Mouse (Mus musculus) MEL (cell line): ENCODE measurements around the gene Styk1. TPM values are rescaled to one million over a fixed set of nuclear protein-coding genes. Genes with fewer than 3 reads are reported as not detected.

Source experiments
- DNase-seq: peaks from one replicate; pipeline ENCODE4 v3.0.0; 2011; ENCODE audit warnings: low read depth, low spot score
- H3K27ac ChIP-seq: 2 replicates; pipeline ENCODE4 v1.5.1; 2012; ENCODE audit warnings: low read depth, mild to moderate bottlenecking, control low read depth, low read length, moderate library complexity; ENCODE audit not compliant: control insufficient read depth
- H3K27me3 ChIP-seq, 2 experiments: fragments of 150-350 bp in 1 of 2; sonication (generic) in 1 of 2; 2 replicates each; pipeline ENCODE4 v1.6.1; 2012; ENCODE audit warnings: low read length in 2 of 2, mild to moderate bottlenecking in 2 of 2, improper control_type of control experiment in 1 of 2, moderate library complexity in 1 of 2; ENCODE audit not compliant: insufficient read depth in 2 of 2, control insufficient read depth in 1 of 2
- H3K36me3 ChIP-seq, 2 experiments: 2 replicates each; pipeline ENCODE4 v1.6.1; 2012 to 2014; ENCODE audit warnings: low read length in 2 of 2, improper control_type of control experiment in 1 of 2, inconsistent platforms in 1 of 2, mild to moderate bottlenecking in 1 of 2; ENCODE audit not compliant: insufficient read depth in 2 of 2, control insufficient read depth in 1 of 2
- H3K4me1 ChIP-seq, 2 experiments: fragments of 150-350 bp in 1 of 2; sonication (generic) in 1 of 2; 2 replicates each; pipeline ENCODE4 v1.6.1; 2012; ENCODE audit warnings: low read length in 2 of 2, improper control_type of control experiment in 1 of 2, mild to moderate bottlenecking in 1 of 2; ENCODE audit not compliant: insufficient read depth in 2 of 2, control insufficient read depth in 1 of 2
- H3K4me3 ChIP-seq, 2 experiments: fragments of 150-350 bp in 1 of 2; sonication (generic) in 1 of 2; 2 replicates each; pipeline ENCODE4 v1.5.1; 2012; ENCODE audit warnings: low read depth in 2 of 2, low read length in 2 of 2, mild to moderate bottlenecking in 2 of 2, moderate library complexity in 2 of 2, control low read depth in 1 of 2, improper control_type of control experiment in 1 of 2; ENCODE audit not compliant: control insufficient read depth in 1 of 2, insufficient read depth in 1 of 2
- H3K79me2 ChIP-seq: 2 replicates; pipeline ENCODE4 v1.6.1; 2012; ENCODE audit warnings: mild to moderate bottlenecking, low read length, moderate library complexity; ENCODE audit not compliant: control insufficient read depth, poor library complexity, insufficient read depth
- H3K9ac ChIP-seq: 2 replicates; pipeline ENCODE4 v1.6.1; 2012; ENCODE audit warnings: low read depth, mild to moderate bottlenecking, control low read depth, low read length, moderate library complexity; ENCODE audit not compliant: control insufficient read depth, poor library complexity, severe bottlenecking
- H3K9me3 ChIP-seq: fragments of 150-350 bp; sonication (generic); replicated peaks from 2 replicates; pipeline ENCODE4 v1.6.1; 2012; ENCODE audit warnings: mild to moderate bottlenecking, low read length, improper control_type of control experiment, moderate library complexity; ENCODE audit not compliant: insufficient read depth
- CHD1 ChIP-seq: IDR thresholded peaks from 2 replicates; pipeline ENCODE4 v1.6.1; 2012; ENCODE audit warnings: low read depth, mild to moderate bottlenecking, inconsistent platforms, low read length, improper control_type of control experiment
- CHD2 ChIP-seq: IDR thresholded peaks from 2 replicates; pipeline ENCODE4 v1.6.1; 2011; ENCODE audit warnings: low read length, improper control_type of control experiment
- CTCF ChIP-seq, 3 experiments: IDR thresholded peaks in 2 of 3; conservative IDR thresholded peaks in 1 of 3; 2 replicates each; pipeline ENCODE4 v1.5.1; 2011 to 2012; ENCODE audit warnings: low read length in 3 of 3, low read depth in 2 of 3, mild to moderate bottlenecking in 2 of 3, improper control_type of control experiment in 1 of 3, inconsistent platforms in 1 of 3, mixed read lengths in 1 of 3, moderate library complexity in 1 of 3; ENCODE audit not compliant: control insufficient read depth in 1 of 3, insufficient read depth in 1 of 3, poor library complexity in 1 of 3, severe bottlenecking in 1 of 3
- E2F4 ChIP-seq: IDR thresholded peaks from 2 replicates; pipeline ENCODE4 v1.6.1; 2011; ENCODE audit warnings: low read depth, low read length, improper control_type of control experiment, borderline replicate concordance
- ELF1 ChIP-seq: IDR thresholded peaks from 2 replicates; pipeline ENCODE4 v1.6.1; 2014; ENCODE audit warnings: low read depth, mild to moderate bottlenecking, inconsistent platforms, low read length, improper control_type of control experiment, moderate library complexity
- ETS1 ChIP-seq: IDR thresholded peaks from 2 replicates; pipeline ENCODE4 v1.6.1; 2012; ENCODE audit warnings: low read depth, mild to moderate bottlenecking, inconsistent platforms, low read length, improper control_type of control experiment, moderate library complexity
- GABPA ChIP-seq: IDR thresholded peaks from 2 replicates; pipeline ENCODE4 v1.6.1; 2012; ENCODE audit warnings: low read depth, mild to moderate bottlenecking, inconsistent platforms, low read length, improper control_type of control experiment, moderate library complexity
- KAT2A ChIP-seq: conservative IDR thresholded peaks from 2 replicates; pipeline ENCODE4 v1.6.1; 2012; ENCODE audit warnings: low read depth, low read length, improper control_type of control experiment, inconsistent platforms
- MAFK ChIP-seq: IDR thresholded peaks from 2 replicates; pipeline ENCODE4 v1.6.1; 2011; ENCODE audit warnings: low read depth, mild to moderate bottlenecking, low read length, improper control_type of control experiment, borderline replicate concordance
- MAX ChIP-seq: IDR thresholded peaks from 2 replicates; pipeline ENCODE4 v1.6.1; 2011; ENCODE audit warnings: low read length, improper control_type of control experiment
- MEF2A ChIP-seq: IDR thresholded peaks from 2 replicates; pipeline ENCODE4 v1.6.1; 2014; ENCODE audit warnings: low read depth, mild to moderate bottlenecking, inconsistent platforms, low read length, improper control_type of control experiment; ENCODE audit not compliant: poor library complexity, insufficient replicate concordance, severe bottlenecking; ENCODE audit errors: extremely low read depth
- POLR2A ChIP-seq, 2 experiments: IDR thresholded peaks; 2 replicates each; pipeline ENCODE4 v1.6.1; 2011 to 2012; ENCODE audit warnings: low read length in 2 of 2, mild to moderate bottlenecking in 2 of 2, control low read depth in 1 of 2, improper control_type of control experiment in 1 of 2, low read depth in 1 of 2, moderate library complexity in 1 of 2; ENCODE audit not compliant: control insufficient read depth in 1 of 2, insufficient read depth in 1 of 2, poor library complexity in 1 of 2
- POLR2AphosphoS2 ChIP-seq: IDR thresholded peaks from 2 replicates; pipeline ENCODE4 v1.6.1; 2011; ENCODE audit warnings: low read length, improper control_type of control experiment
- SIN3A ChIP-seq: IDR thresholded peaks from 2 replicates; pipeline ENCODE4 v1.6.1; 2012; ENCODE audit warnings: low read length, improper control_type of control experiment, inconsistent platforms
- TAL1 ChIP-seq: IDR thresholded peaks from 2 replicates; pipeline ENCODE4 v1.6.1; 2012; ENCODE audit warnings: mild to moderate bottlenecking, inconsistent platforms, low read length, moderate library complexity, mixed read lengths
- TCF12 ChIP-seq: IDR thresholded peaks from 2 replicates; pipeline ENCODE4 v1.6.1; 2014; ENCODE audit warnings: low read depth, mild to moderate bottlenecking, inconsistent platforms, low read length, improper control_type of control experiment, moderate library complexity
- UBTF ChIP-seq: IDR thresholded peaks from 2 replicates; pipeline ENCODE4 v1.6.1; 2012; ENCODE audit warnings: low read depth, mild to moderate bottlenecking, inconsistent platforms, low read length, improper control_type of control experiment, moderate library complexity, borderline replicate concordance; ENCODE audit not compliant: insufficient read depth
- USF1 ChIP-seq: IDR thresholded peaks from 2 replicates; pipeline ENCODE4 v1.6.1; 2014; ENCODE audit warnings: low read depth, mild to moderate bottlenecking, inconsistent platforms, low read length, improper control_type of control experiment, moderate library complexity
- USF2 ChIP-seq, 2 experiments: IDR thresholded peaks; 2 replicates each; pipeline ENCODE4 v1.6.1; 2011 to 2012; ENCODE audit warnings: improper control_type of control experiment in 2 of 2, low read length in 2 of 2, borderline replicate concordance in 1 of 2, inconsistent platforms in 1 of 2, low read depth in 1 of 2, mild to moderate bottlenecking in 1 of 2; ENCODE audit not compliant: insufficient read depth in 1 of 2
- ZKSCAN1 ChIP-seq: IDR thresholded peaks from 2 replicates; pipeline ENCODE4 v1.6.1; 2012; ENCODE audit warnings: low read depth, mild to moderate bottlenecking, inconsistent platforms, low read length, improper control_type of control experiment, moderate library complexity
- polyA plus RNA-seq, 2 experiments: library from polyadenylated mRNA; stranded (reverse) in 1 of 2; unstranded in 1 of 2; fragments of >175 nt in 1 of 2; fragments of >200 nt in 1 of 2; gene quantifications; 2 replicates each; pipeline versions ENCODE4 v1.2.1 to v1.2.4; 2012; ENCODE audit warnings: low replicate concordance in 2 of 2, low read depth in 1 of 2; ENCODE audit not compliant: insufficient read length in 2 of 2, insufficient read depth in 1 of 2, missing spikeins in 1 of 2
- total RNA-seq: library from RNA; depleted of rRNA; stranded (reverse); fragments of 300-350 nt; gene quantifications from 2 replicates; pipeline ENCODE4 v1.2.3, GENCODE M21; 2012

Gene Styk1
- total and polyA plus RNA-seq, 3 experiments: 0.11 to 0.12 TPM; not detected in 1

GRCm38 (mm10) chr6:131382232-131382983, 29.0 kb upstream of the Styk1 start:
- Histone ChIP-seq H3K79me2 (peaks cover 84% of the 10 kb centered on the region), H3K9ac (no peak overlapping the region), H3K27ac (no peak overlapping the region), H3K27me3 (no peaks in the 10 kb centered on the region), H3K36me3 (peaks cover 59 to 68% of the 10 kb centered on the region in 2 experiments), H3K9me3 (no peaks in the 10 kb centered on the region), H3K4me1 (peaks cover 29 to 41% of the 10 kb centered on the region in 2 experiments), H3K4me3 (no peak overlapping the region)
- TF ChIP-seq E2F4 (no peak), TCF12 (no peak), ZKSCAN1 (no peak), MAFK (no peak), CTCF (IDR thresholded peaks at IDR 0.05 in 2 of 3, conservative IDR thresholded peaks at IDR 0.05 in 1 of 3; ENCODE audit: control insufficient read depth in 1 of 3, insufficient read depth in 1 of 3, low read depth in 2 of 3, low read length in 3 of 3, poor library complexity in 1 of 3, severe bottlenecking in 1 of 3) (no peak), ETS1 (no peak), CHD2 (no peak), UBTF (no peak), POLR2A (IDR thresholded peaks at IDR 0.05; ENCODE audit: control insufficient read depth in 1 of 2, insufficient read depth in 1 of 2, low read depth in 1 of 2, low read length in 2 of 2, poor library complexity in 1 of 2) (no peak), USF1 (no peak), POLR2AphosphoS2 (no peak), MAX (no peak), KAT2A (no peak), CHD1 (no peak), SIN3A (no peak), GABPA (no peak), USF2 (IDR thresholded peaks at IDR 0.05; ENCODE audit: borderline replicate concordance in 1 of 2, insufficient read depth in 1 of 2, low read depth in 1 of 2, low read length in 2 of 2) (no peak), ELF1 (no peak), MEF2A (no peak), TAL1 (no peak)
- no peak for DNase-seq
